Mouse (Mus musculus): ENCODE results near the gene Sh2d4b.

The Sh2d4b gene

DNA sequence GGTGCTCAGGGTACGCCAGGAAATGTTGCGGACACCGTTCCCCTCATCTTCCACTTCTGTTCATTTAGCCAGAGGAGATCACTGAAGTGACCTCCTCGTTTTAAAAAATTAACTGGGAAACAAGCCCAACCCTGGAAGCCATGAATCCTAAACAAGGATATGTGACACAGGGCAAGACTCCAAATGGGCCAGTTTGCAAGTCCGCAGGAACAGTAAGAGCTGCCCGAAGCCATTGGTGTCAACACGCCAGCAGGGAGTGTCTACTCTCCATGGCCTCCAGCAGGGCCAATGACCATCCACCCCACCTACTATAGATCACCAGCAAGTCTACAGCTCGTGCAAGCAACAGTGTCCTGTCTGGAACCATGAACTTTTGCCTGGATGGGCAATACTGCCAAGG is 12.7 kb upstream of the Sh2d4b start:
- no peak for DNase-seq

DNA sequence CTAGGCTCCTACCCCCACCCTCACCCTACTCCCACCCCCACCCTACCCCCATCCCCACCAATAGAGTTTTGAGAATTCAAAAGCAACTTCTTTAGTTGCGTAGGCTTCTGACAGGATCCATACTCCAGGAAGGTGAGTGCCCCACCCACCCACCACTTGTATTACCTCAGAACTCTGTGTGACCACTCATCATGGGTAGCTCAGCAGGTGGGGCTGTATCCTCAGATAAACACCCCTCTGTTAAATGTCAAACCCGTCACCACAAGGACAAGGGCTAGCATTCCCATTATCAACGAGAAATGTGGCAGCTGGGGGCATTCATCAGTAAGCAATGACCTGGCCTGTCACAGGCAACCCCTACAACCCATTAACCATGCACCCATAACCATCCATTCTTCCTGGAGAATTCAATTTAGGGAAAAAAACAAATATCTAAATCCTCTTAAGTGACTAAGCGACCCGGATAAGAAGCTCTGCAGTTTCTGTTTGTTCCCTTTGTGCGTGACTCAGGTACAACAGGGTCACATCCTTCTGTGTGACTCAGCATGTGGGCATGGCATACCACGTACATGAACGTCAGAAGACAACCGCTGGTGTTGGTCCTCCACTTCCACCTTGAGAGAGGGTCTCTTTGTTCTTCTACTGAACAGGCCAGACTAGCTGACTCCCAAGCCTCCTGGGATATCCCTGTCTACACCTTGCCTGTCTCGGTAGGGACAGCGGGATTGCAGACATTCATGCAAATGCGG is 9.4 kb upstream of the Sh2d4b start:
- DNase-seq = no peak

- DNase-seq = no peak
These were observed 7.2 kb upstream of the Sh2d4b start for GRCm38 (mm10) chr14:40900267-40900666.

DNA sequence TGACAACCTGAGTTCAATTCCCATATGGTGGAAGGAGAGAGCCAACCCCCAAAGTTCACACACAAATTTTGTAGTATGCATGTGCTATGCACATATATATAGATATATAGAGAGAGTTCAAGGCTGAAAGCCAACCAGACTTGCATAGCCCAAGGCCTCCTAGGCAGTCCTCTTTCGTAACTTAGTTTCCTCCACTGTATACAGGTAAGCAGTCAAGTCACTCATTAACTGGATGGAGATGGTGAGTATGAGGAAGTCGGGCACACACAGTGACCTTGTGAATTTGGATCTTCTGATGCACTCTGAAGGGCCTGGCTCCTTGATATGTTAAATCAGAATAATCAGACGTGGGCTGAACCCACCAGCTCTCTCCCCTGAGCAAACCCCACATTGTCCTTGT is 4.8 kb upstream of the Sh2d4b start:
- DNase-seq = no peak

- DNase-seq = no peak
These were observed 2.6 kb upstream of the Sh2d4b start for GRCm38 (mm10) chr14:40895681-40896080.

DNA sequence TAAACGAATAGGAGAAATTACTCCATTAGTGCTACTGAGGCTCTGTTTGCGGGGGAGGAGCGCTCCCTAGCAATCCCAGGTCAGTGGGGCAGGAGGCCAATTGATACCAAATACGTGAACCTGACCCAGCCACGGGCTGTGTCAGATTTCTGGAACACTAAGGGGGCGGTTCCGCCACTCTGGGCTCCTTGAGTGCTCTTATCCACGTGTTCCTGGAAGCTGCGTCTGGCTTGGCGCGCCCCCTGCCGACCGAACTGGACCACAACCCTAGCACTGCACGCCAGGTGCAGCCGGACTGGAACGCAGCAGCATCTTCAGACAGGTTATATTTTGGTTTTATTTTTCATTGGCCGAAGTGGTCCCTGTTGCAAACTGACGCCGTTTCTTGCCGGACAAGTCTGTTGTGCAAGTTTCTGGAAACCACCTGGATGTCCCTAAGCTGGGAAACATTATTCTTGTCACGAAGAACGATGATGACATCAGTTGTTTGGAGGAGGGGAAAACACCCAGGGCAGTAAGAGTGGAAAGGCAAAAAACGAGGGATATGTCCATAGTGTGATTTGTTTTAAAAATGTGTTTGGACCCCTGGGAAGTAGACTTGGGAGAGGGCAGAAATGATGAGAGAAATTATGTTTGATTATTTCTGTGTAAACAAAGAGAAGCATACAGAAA is 1.6 kb upstream of the Sh2d4b start:
- peak; percentile 83 for DNase-seq

DNA sequence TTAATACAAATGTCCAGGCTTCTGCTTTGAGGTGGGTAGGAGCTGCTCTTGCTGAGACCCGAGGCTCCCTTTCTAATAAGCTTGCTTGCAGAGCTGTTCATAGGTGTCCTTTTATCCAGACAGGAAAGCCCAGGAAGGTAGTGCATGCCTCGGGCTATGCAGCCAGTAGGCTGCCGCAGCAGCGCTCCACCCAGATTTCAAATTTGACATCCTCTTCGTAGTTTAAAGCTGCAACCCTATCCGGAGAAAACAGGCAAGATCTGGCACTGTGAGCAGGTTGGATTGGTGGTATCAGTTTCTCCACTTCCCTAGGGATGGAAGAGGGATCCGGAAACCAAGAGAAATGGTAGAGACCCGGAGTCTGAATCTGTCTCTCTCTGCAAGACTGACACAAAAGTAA is 818 bp upstream of the Sh2d4b start:
- no peak for DNase-seq

- DNase-seq = no peak
These were observed 690 bp downstream of the Sh2d4b start for GRCm38 (mm10) chr14:40892326-40892825.

DNA sequence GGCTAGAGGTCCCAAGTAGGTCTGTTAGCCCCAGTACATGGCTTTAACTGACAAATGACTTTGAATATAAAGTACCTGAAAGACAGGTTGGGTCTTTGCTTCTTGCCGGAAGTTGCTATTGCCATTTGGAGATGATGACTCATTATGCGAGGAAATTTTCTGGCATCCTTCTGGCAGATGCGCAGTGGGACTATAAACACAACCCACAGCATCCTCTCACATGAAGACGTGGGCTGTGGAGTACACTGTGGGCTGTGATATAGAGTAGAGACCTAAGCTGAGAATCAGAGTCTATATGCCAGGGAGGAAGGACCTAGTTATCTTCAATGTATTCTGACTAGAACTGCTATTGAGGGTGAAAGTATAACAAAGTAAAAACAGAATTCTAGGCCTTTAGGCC is 1.6 kb downstream of the Sh2d4b start:
- DNase-seq = no peak

DNA sequence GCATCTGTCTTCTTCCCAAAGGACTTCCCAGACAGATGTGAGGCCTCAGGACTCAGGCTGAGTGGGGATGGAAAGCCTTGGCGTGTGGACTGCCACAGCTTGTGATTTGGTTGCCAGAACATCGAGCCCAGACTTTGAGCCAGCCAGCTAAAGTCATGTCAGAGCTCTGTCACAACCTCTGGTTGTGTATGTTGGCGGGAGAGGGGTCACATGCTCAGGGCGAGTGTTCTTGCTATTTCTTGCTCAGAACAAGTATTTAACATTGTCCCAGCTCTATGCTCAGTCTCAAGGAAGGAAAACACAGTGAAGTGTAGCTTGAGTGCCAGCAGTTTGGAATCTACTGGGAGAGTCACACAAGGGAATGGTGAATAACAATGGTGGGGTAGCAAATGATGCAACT is 3.4 kb downstream of the Sh2d4b start:
- no peak for DNase-seq

DNA sequence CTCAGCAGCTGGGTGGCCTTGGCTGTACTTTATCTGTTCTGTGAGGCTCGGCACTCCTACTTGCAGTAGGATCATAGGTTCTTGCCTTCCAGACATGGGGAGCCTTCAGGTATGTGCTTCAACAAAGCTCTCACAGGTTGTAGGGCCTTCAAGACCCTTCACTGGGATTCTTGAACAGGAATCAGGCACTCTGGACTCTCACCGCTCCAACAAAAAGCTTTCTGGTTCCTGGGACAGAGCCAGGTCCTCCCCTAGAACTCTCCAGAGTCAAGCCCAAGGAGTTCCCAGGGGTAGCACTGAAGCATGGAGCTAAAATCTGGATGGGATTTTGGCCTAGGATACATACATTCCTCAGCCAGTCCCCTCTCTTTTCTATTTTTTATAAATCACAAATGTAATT is 3.9 kb downstream of the Sh2d4b start:
- no peak for DNase-seq

DNA sequence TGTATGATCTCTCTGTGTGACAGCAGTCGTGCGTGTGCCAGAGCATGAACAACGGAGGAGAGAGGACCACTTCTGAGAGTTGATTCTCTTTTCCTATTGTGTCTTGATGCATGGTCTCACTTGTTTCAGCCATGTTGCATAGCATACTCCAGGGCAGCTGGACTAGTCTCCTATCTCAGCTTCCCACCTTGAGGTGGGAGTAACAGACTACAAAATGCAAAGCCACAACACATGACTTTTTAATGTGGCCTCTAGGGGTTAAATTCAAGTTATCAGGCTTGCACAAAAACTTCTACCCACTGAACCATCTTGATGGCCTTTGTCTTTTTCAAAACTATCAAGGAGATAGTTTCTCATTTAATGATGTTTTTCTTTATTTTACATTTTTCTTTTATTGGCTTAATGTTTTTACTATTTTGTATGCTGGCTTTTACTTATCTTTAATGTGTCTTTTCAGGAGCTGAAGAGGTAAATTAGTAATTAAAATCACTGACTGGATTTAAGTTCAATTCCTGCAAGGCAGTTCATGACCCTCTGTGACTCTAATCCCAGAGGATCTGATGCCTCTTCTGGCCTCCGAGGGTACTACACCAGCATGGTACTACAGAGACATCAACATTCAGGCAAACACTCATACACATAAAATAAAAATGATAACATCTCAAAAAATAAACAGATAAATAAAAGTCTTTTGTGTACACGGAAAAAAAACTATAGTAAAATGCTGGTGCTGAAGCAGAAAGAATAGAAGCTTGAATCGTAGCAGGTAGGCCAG is 6.5 kb downstream of the Sh2d4b start:
- DNase-seq = no peak

GRCm38 (mm10) chr14:40885752-40886151 is 7.3 kb downstream of the Sh2d4b start:
- no peak for DNase-seq

- DNase-seq = peak; percentile 27
These were observed 7.8 kb downstream of the Sh2d4b start for GRCm38 (mm10) chr14:40885225-40885624.

DNA sequence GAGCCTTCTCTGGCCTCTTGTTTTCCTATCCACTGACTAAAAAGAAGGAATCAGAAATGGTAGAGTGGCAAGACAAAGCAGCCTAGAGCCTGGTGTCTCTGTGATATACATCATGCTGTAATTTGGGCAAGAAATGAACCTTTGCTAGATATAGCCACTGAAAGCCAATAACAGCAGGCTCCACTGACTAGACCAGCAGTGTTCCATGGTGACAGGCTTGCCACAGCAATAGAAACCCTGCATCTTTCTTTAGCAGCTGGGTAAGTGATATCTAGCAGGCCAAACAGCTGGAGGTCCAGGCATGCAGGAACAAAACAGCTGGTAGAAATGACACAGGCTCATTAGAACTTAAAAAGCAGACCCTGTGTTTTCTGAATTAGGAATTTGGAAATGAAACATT is 18.5 kb downstream of the Sh2d4b start:
- DNase-seq = no peak

- no peak for DNase-seq
These were observed 19.1 kb downstream of the Sh2d4b start for GRCm38 (mm10) chr14:40873961-40874360.

DNA sequence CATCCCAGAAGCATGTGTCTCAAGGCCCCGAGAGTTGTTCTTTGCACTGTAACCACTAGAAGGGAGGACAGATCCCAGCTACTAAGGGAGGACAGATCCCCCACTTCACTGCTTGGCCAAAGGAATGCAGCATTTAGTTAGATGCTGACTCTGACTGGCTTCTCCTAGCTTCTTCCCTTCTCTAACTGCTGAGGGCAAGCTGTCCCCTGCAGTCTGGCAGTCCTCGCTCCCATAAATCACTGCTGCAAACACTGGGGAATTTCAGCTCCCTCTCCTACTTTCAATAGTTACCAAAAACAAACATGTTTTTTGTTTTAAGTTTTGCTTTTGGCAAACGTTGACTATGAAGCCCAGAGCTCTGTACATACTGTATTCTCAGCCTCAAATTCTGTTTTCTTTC is 22.5 kb downstream of the Sh2d4b start:
- DNase-seq = no peak

GRCm38 (mm10) chr14:40864811-40865514 is 28.1 kb downstream of the Sh2d4b start:
- DNase-seq = no peak

- no peak for DNase-seq
These were observed 29.4 kb downstream of the Sh2d4b start for GRCm38 (mm10) chr14:40863659-40864058.

DNA sequence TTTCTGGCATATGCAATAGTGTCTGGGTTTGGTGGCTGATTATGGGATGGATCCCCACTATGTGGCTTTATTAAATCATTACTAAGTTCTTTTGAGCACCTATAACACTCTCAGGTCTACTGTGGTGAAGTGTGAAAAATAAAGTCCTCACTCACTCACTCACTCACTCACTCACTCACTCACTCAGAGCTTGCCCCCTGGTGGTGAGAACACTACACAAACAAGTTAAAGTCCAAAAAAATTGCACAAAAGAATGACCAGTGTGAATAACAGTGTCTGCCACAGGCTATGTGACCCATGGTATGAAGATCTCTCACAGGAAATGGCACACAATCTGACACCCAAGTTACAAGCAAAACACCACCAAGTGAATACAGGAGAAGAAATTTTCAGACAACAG is 30.0 kb downstream of the Sh2d4b start:
- no peak for DNase-seq

- DNase-seq = no peak
These were observed 40.1 kb downstream of the Sh2d4b start for GRCm38 (mm10) chr14:40852978-40853377.

DNA sequence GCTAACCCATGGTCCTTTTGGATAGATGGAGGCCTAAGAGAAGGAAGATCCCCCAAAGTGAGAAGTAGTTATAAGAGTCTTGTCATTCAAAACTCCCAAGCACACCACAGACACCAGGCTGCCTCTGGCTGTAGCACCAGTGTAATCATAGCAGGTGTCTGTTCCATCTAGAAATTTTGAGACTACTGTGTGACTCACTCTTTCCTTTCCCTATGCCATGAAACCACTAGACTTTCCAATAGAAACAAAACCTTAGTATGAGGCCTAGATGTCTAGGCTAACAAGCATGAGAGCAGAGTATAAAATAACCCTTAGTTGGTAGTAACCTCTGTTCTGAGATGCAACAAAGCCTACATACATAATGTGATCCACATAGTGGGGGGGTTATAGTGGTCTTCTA is 55.7 kb downstream of the Sh2d4b start:
- DNase-seq = no peak

DNA sequence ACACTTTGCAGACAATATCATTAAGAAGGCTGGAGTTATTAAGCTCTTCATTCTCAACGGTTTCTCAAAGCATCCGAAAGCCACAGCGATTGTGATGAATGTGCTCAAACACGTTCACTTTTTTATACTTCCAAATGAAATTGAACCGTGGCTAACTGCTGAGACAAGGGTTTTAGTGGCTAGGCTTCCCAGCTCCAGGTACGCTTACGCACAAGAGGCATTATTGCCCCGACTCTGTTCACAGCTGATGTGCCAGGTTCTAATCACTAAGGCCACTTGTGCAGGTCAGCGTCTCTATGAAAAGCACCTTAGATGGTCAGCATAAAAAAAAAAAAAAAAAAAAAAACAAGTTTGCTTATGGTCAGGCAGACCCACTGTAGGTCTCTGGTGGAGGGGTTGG is 62.6 kb downstream of the Sh2d4b start:
- no peak for DNase-seq

Data from right cerebral cortex, postnatal 14 days (tissue).